Mouse (Mus musculus) erythroblast, embryonic 14.5 days (primary cell): Measurements from ENCODE around the gene Adap2. TPM values are rescaled to one million over a fixed set of nuclear protein-coding genes. Genes with fewer than 3 reads are reported as not detected.

ENCODE experiments used
- H3K27me3 ChIP-seq: 2 replicates; pipeline ENCODE4 v1.6.1; 2012; ENCODE audit warnings: inconsistent platforms; ENCODE audit not compliant: control insufficient read depth
- H3K36me3 ChIP-seq: 2 replicates; pipeline ENCODE4 v1.6.1; 2012; ENCODE audit warnings: mild to moderate bottlenecking, inconsistent platforms; ENCODE audit not compliant: control insufficient read depth
- H3K4me1 ChIP-seq: 2 replicates; pipeline ENCODE4 v1.6.1; 2012; ENCODE audit warnings: inconsistent platforms; ENCODE audit not compliant: control insufficient read depth
- H3K4me3 ChIP-seq: replicated peaks from 2 replicates; pipeline ENCODE3; 2012; ENCODE audit warnings: moderate library complexity, mild to moderate bottlenecking, inconsistent platforms
- H3K9me3 ChIP-seq: 2 replicates; pipeline ENCODE4 v1.6.1; 2012; ENCODE audit warnings: low read length, inconsistent platforms, mixed read lengths; ENCODE audit not compliant: control insufficient read depth
- GATA1 ChIP-seq: IDR thresholded peaks from 2 replicates; pipeline ENCODE4 v1.6.1; 2012; ENCODE audit warnings: low read length, inconsistent platforms, mixed read lengths
- TAL1 ChIP-seq: IDR thresholded peaks from 3 replicates; pipeline ENCODE4 v1.6.1; 2012; ENCODE audit warnings: low read length, inconsistent platforms, mixed read lengths
- polyA plus RNA-seq: library from polyadenylated mRNA; stranded (reverse); fragments of >175 nt; gene quantifications from 2 replicates; pipeline ENCODE4 v1.2.3, GENCODE M21; 2012

Adap2 gene
- polyA plus RNA-seq = not detected in 2 replicates

DNA sequence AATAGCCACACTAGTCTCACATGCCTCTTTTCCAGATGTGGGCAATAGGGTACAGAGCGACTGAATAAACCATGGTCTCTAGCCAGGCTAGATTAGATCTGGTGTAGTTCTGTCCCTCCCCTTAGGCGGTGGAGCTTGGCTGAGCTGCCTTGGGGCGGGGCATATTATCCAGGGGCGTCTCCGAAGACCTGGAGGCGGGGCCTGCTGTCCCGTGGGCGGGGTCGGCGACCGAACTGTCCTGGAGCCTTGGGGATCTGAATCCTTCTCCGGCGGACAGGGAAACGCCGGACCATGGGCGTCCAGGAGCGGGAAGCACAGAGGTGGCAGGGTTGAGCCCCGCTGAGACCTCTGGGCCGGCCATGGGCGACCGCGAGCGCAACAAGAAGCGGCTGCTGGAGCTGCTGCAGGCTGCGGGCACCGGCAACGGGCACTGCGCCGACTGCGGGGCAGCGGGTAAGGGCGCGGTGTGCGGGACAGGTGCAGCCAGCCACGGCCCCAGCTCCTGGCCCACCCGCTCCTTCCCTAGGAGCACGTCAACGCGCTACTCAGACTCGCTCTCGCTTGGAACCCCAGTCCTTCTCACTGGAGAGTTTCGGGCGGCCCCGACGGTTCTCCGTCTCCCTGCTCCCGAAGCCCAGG is at the start of gene Adap2:
Gene Adap2, plus strand, starts transcription at position 249 of the 639 bp plus-strand sequence.
- H3K9me3 ChIP-seq = peaks cover 5% of the 10 kb centered on the region; the same call in 1 of the 2 replicates
- peaks cover 16% of the 10 kb centered on the region for H3K4me1 ChIP-seq
- H3K27me3 ChIP-seq = peaks cover 51% of the 10 kb centered on the region
- TF ChIP-seq TAL1 (no peak), GATA1 (0 out of 2 replicates have a peak, but pooled peaks have one; percentile 12)
- H3K4me3 ChIP-seq = peak within 1 kb of the TSS; percentile 68
- no peaks in the 10 kb centered on the region; the same call in 1 of the 2 replicates for H3K36me3 ChIP-seq

DNA sequence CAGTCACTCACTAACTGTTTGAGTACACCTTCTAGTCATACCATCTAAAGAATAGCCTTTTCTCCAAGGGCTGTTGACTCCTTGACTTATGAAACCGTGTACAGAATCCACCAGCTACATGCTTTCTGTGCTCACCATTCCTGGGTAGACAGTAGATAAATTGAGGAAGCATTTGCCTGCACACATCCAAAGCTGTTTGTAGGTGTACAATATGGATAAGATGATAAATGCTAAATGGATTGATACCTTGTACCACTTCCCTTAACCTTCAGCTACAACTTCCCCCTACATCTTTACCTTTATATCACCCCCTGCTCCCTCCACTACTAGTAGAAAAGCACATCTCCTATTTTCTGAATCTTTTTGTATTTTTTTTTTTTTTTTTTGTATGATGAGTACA is 49.5 kb upstream of the Adap2 start:
- H3K36me3 ChIP-seq = peaks cover 98% of the 10 kb centered on the region

GRCm38 (mm10) chr11:80116411-80116810 is 37.5 kb upstream of the Adap2 start:
- Histone ChIP-seq H3K9me3 (no peaks in the 10 kb centered on the region), H3K27me3 (no peaks in the 10 kb centered on the region), H3K4me3 (no peak overlapping the region), H3K4me1 (no peaks in the 10 kb centered on the region), H3K36me3 (peaks cover 98% of the 10 kb centered on the region)
- TF ChIP-seq GATA1 (no peak), TAL1 (no peak)

More for the DNA sequence above, 49.5 kb upstream of the Adap2 start:
- TF ChIP-seq TAL1 (no peak), GATA1 (no peak)
- H3K9me3 ChIP-seq = no peaks in the 10 kb centered on the region
- no peak overlapping the region for H3K4me3 ChIP-seq
- no peaks in the 10 kb centered on the region for H3K27me3 ChIP-seq
- H3K4me1 ChIP-seq = peaks cover 15% of the 10 kb centered on the region

- H3K4me1 ChIP-seq = no peaks in the 10 kb centered on the region
- H3K36me3 ChIP-seq = peaks cover 98% of the 10 kb centered on the region
- no peaks in the 10 kb centered on the region for H3K9me3 ChIP-seq
- H3K27me3 ChIP-seq = no peaks in the 10 kb centered on the region
- H3K4me3 ChIP-seq = no peak overlapping the region
- no peak for TF ChIP-seq TAL1
- TF ChIP-seq GATA1 = no peak
Measured at GRCm38 (mm10) chr11:80132050-80132449, 21.9 kb upstream of the Adap2 start.

DNA sequence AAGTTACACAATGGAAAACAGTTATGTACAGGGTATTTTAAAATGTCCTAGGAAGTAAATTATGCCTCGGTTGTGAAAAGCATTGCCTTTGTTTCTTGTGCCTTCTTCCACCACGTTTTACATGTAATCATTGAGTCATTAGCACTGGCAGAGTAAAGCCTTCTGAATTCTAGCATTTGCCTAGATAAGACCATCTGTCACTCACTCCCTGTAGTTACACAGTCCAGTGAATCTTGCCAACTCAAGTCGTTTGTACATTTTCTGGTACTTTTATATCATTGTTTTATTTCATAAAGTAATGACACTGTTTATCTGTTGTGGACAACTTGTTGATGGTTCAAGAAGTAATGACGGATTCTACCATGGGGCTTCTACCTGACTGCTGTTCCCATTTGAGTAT is 19.2 kb upstream of the Adap2 start:
- TF ChIP-seq TAL1 (no peak), GATA1 (no peak)
- no peak overlapping the region for H3K4me3 ChIP-seq
- no peaks in the 10 kb centered on the region for H3K27me3 ChIP-seq
- peaks cover 98% of the 10 kb centered on the region for H3K36me3 ChIP-seq
- no peaks in the 10 kb centered on the region for H3K4me1 ChIP-seq
- no peaks in the 10 kb centered on the region for H3K9me3 ChIP-seq

DNA sequence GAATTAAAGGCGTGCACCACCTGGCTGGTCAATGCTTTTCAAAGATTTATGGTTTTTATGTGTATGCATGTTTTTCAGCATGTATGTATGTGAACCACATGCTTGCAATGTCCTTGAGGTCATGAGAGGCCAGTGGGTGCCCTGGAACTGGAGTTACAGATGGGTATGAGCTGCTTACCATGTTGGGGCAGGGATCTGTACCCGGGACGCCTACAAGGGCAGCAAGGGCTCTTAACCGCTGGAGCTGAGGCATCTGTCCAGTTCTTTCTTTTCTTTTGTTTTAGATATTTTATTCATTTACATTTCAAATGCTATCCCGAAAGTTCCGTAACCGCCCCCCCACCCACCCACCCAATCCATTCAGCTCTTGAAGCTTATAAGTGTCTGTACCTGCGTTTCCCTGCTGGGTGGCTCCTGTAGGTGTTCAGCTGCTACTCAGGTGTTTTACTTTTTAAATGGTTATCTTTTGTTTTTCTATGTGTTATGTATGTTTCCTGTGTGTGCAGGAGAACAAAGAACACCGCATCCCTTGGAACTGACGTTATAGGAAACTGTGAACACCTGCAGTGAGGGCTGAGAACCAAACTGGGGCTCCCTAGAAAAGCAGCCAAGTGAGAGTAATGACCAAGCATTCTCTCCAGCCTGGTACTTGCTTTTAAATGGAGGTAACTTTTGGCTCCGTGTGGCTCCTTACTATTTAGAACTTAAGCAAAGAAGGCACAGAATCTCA is 17.8 kb upstream of the Adap2 start:
- Histone ChIP-seq H3K4me1 (no peaks in the 10 kb centered on the region; the same call in 1 of the 2 replicates), H3K36me3 (peaks cover 91% of the 10 kb centered on the region), H3K4me3 (no peak overlapping the region), H3K9me3 (no peaks in the 10 kb centered on the region), H3K27me3 (no peaks in the 10 kb centered on the region)
- TF ChIP-seq TAL1 (no peak), GATA1 (no peak)

DNA sequence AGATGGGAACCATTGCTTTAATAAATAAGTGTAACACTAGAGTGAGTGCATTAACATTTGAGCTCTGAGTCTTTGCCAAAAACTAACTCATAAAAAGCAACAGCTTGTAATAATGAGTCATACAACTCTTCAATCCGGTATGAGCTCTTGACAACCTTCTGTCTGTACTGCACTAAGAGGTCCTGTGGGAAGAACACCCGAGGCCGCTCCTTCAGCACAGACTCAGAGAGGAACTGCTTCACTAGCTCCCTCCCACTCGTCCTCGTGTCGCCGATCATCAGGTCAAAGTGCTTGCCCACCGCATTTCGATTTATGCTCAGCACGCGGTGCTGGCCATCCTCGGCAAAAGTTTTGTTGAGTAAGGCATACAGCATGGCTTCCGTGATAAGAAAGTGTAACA is 17.1 kb upstream of the Adap2 start:
- Histone ChIP-seq H3K4me3 (no peak overlapping the region), H3K36me3 (peaks cover 85% of the 10 kb centered on the region), H3K4me1 (peaks cover 4% of the 10 kb centered on the region), H3K9me3 (no peaks in the 10 kb centered on the region), H3K27me3 (no peaks in the 10 kb centered on the region)
- TF ChIP-seq TAL1 (no peak), GATA1 (no peak)

GRCm38 (mm10) chr11:80137773-80138172 is 16.1 kb upstream of the Adap2 start:
- Histone ChIP-seq H3K27me3 (no peaks in the 10 kb centered on the region), H3K9me3 (no peaks in the 10 kb centered on the region), H3K36me3 (peaks cover 75% of the 10 kb centered on the region), H3K4me3 (no peak overlapping the region), H3K4me1 (peaks cover 14% of the 10 kb centered on the region)
- TF ChIP-seq TAL1 (no peak), GATA1 (no peak)

GRCm38 (mm10) chr11:80141825-80142521 is 11.9 kb upstream of the Adap2 start, which contains the start of gene Tefm:
Tefm (minus strand) TSS chr11:80142175.
- Histone ChIP-seq H3K4me3 (peak within 1 kb of the TSS; percentile 76), H3K27me3 (no peaks in the 10 kb centered on the region), H3K9me3 (no peaks in the 10 kb centered on the region), H3K36me3 (peaks cover 33% of the 10 kb centered on the region), H3K4me1 (peaks cover 25% of the 10 kb centered on the region)
- TF ChIP-seq TAL1 (no peak), GATA1 (peak; percentile 27; the same call in 1 of the 2 replicates)
